Mouse (Mus musculus): ENCODE measurements around the gene Zfp775. TPM values are rescaled to one million over a fixed set of nuclear protein-coding genes. Genes with fewer than 3 reads are reported as not detected.
A peak's percentile ranks its signal among the peaks of the same experiment; 100 is the strongest.

Gene Zfp775
- 6.2 and 6.3 TPM in 2 replicates for polyA plus RNA-seq (2012; rRNA removed)

GRCm38 (mm10) chr6:48601271-48602079 lies at the start of gene Zfp775:
TSS of gene Zfp775 (plus strand) at chr6:48602063.
- peak; percentile 92 to 97 for DNase-seq (ENCODE audit: extremely low spot score in 1 of 2, low spot score in 1 of 2)

GRCm38 (mm10) chr6:48552918-48553317 lies 48.9 kb upstream of the Zfp775 start:
- no peak for DNase-seq (ENCODE audit: extremely low spot score in 1 of 2, low spot score in 1 of 2)

- DNase-seq (ENCODE audit: extremely low spot score in 1 of 2, low spot score in 1 of 2) = no peak
Observed at GRCm38 (mm10) chr6:48553819-48554218, 48.0 kb upstream of the Zfp775 start.

GRCm38 (mm10) chr6:48554280-48555103 lies 47.4 kb upstream of the Zfp775 start, which contains the start of gene Lrrc61:
TSS of gene Lrrc61 (plus strand) at chr6:48554796.
- peak; percentile 95 to 98 for DNase-seq (ENCODE audit: extremely low spot score in 1 of 2, low spot score in 1 of 2)

- peak; percentile 68 to 86 for DNase-seq (ENCODE audit: extremely low spot score in 1 of 2, low spot score in 1 of 2)
Observed at GRCm38 (mm10) chr6:48555104-48555890, 46.6 kb upstream of the Zfp775 start.

GRCm38 (mm10) chr6:48555956-48556355 lies 45.9 kb upstream of the Zfp775 start:
- DNase-seq (ENCODE audit: extremely low spot score in 1 of 2, low spot score in 1 of 2) = no peak

- no peak for DNase-seq (ENCODE audit: extremely low spot score in 1 of 2, low spot score in 1 of 2)
Observed at GRCm38 (mm10) chr6:48565693-48566310, 36.1 kb upstream of the Zfp775 start.

- no peak for DNase-seq (ENCODE audit: extremely low spot score in 1 of 2, low spot score in 1 of 2)
Observed at GRCm38 (mm10) chr6:48566312-48566711, 35.6 kb upstream of the Zfp775 start.

GRCm38 (mm10) chr6:48568036-48568984 lies 33.6 kb upstream of the Zfp775 start:
- DNase-seq (ENCODE audit: extremely low spot score in 1 of 2, low spot score in 1 of 2) = no peak

GRCm38 (mm10) chr6:48569065-48569807 lies 32.6 kb upstream of the Zfp775 start:
- no peak for DNase-seq (ENCODE audit: extremely low spot score in 1 of 2, low spot score in 1 of 2)

GRCm38 (mm10) chr6:48572014-48572413 lies 29.8 kb upstream of the Zfp775 start:
- DNase-seq (ENCODE audit: extremely low spot score in 1 of 2, low spot score in 1 of 2) = no peak

- DNase-seq (ENCODE audit: extremely low spot score in 1 of 2, low spot score in 1 of 2) = no peak
Observed at GRCm38 (mm10) chr6:48572572-48573061, 29.2 kb upstream of the Zfp775 start, which contains the start of gene Rarres2. TSS of gene Rarres2 (minus strand) at chr6:48572789.

GRCm38 (mm10) chr6:48573280-48573679 lies 28.6 kb upstream of the Zfp775 start:
- no peak for DNase-seq (ENCODE audit: extremely low spot score in 1 of 2, low spot score in 1 of 2)

- DNase-seq (ENCODE audit: extremely low spot score in 1 of 2, low spot score in 1 of 2) = no peak
Observed at GRCm38 (mm10) chr6:48573981-48574380, 27.9 kb upstream of the Zfp775 start.

- no peak for DNase-seq (ENCODE audit: extremely low spot score in 1 of 2, low spot score in 1 of 2)
Observed at GRCm38 (mm10) chr6:48578736-48579135, 23.1 kb upstream of the Zfp775 start.

GRCm38 (mm10) chr6:48579215-48579648 lies 22.6 kb upstream of the Zfp775 start:
- no peak for DNase-seq (ENCODE audit: extremely low spot score in 1 of 2, low spot score in 1 of 2)

- DNase-seq (ENCODE audit: extremely low spot score in 1 of 2, low spot score in 1 of 2) = no peak
Observed at GRCm38 (mm10) chr6:48581257-48581656, 20.6 kb upstream of the Zfp775 start.

GRCm38 (mm10) chr6:48582037-48582436 lies 19.8 kb upstream of the Zfp775 start:
- peak in 1 of 2 experiments; percentile 88 for DNase-seq (ENCODE audit: extremely low spot score in 1 of 2, low spot score in 1 of 2)

Measured in frontal cortex, adult 2 months (tissue).